Mouse (Mus musculus) kidney, adult 2 months (tissue): Measurements from ENCODE around the gene Casp8ap2. TPM values are rescaled to one million over a fixed set of nuclear protein-coding genes. Genes with fewer than 3 reads are reported as not detected.

ENCODE experiments used
- DNase-seq: peaks from one replicate; pipeline ENCODE4 v3.0.0; 2021
- H3K27ac ChIP-seq: fragments of 200-500 bp; 2 replicates; pipeline ENCODE4 v1.5.1; 2012; ENCODE audit warnings: low read depth, low read length, control low read depth, inconsistent platforms; ENCODE audit not compliant: insufficient read depth
- H3K27me3 ChIP-seq: fragments of 200-500 bp; replicated peaks from 2 replicates; pipeline ENCODE4 v1.6.1; 2012; ENCODE audit warnings: mild to moderate bottlenecking, moderate library complexity, low read length, inconsistent platforms; ENCODE audit not compliant: control insufficient read depth, insufficient read depth
- H3K36me3 ChIP-seq: fragments of 200-500 bp; 2 replicates; pipeline ENCODE4 v1.6.1; 2012; ENCODE audit warnings: mild to moderate bottlenecking, moderate library complexity, low read length, inconsistent platforms; ENCODE audit not compliant: control insufficient read depth, insufficient read depth
- H3K4me1 ChIP-seq: fragments of 200-500 bp; 2 replicates; pipeline ENCODE4 v1.6.1; 2011; ENCODE audit warnings: low read length; ENCODE audit not compliant: control insufficient read depth, insufficient read depth
- H3K4me3 ChIP-seq: fragments of 200-500 bp; 2 replicates; pipeline ENCODE4 v1.5.1; 2011; ENCODE audit warnings: mild to moderate bottlenecking, low read depth, low read length, control low read depth; ENCODE audit not compliant: insufficient read depth
- CTCF ChIP-seq: fragments of 200-500 bp; conservative IDR thresholded peaks from 2 replicates; pipeline ENCODE4 v1.5.1; 2011; ENCODE audit warnings: low read depth, mild to moderate bottlenecking, control low read depth, low read length, moderate library complexity, mixed read lengths; ENCODE audit not compliant: insufficient read depth, insufficient read length
- POLR2A ChIP-seq: fragments of 200-500 bp; IDR thresholded peaks from one replicate; pipeline ENCODE4 v1.6.1; 2011; ENCODE audit warnings: low read depth, low read length, control low read depth
- WGBS: fragments of 180-500 bp; shearing (Covaris S2); methylation state at CpG from one replicate; pipeline ENCODE4 v1.1.7; 2018; 5-methylcytosine and 5-hydroxymethylcytosine counted together
- polyA plus RNA-seq: library from polyadenylated mRNA; depleted of rRNA; stranded (reverse); fragments of >200 nt; gene quantifications from 2 replicates; pipeline ENCODE4 v1.2.3, GENCODE M21; 2012

Casp8ap2 gene
- polyA plus RNA-seq, 1 experiment: 3.8 TPM

- peak; percentile 32 for DNase-seq
- TF ChIP-seq CTCF (no peak), POLR2A (no peak)
- Histone ChIP-seq H3K4me3 (no peak overlapping the region), H3K27ac (no peak overlapping the region), H3K27me3 (no peaks in the 10 kb centered on the region), H3K36me3 (no peaks in the 10 kb centered on the region), H3K4me1 (no peaks in the 10 kb centered on the region)
- WGBS: 21% methylated on average over 12 of the region's 12 CpGs
These were observed 14.1 kb upstream of the Casp8ap2 start for GRCm38 (mm10) chr4:32601135-32601534.

- TF ChIP-seq CTCF: no peak
- no peak for TF ChIP-seq POLR2A
- 68% methylated on average over 3 of the region's 3 CpGs for WGBS
- no peak for DNase-seq
- H3K4me3 ChIP-seq: no peak within 1 kb of the TSS
- H3K4me1 ChIP-seq: no peaks in the 10 kb centered on the region
- H3K36me3 ChIP-seq: no peaks in the 10 kb centered on the region
- no peaks in the 10 kb centered on the region for H3K27me3 ChIP-seq
- H3K27ac ChIP-seq: no peak within 1 kb of the TSS
These were observed 12.6 kb upstream of the Casp8ap2 start, which contains the start of gene Gja10 for GRCm38 (mm10) chr4:32602660-32603059. TSS of gene Gja10 (minus strand) at chr4:32602760.

- no peak for DNase-seq
- no peak overlapping the region for H3K4me3 ChIP-seq
These were observed 6.4 kb downstream of the Casp8ap2 start for GRCm38 (mm10) chr4:32621637-32622036.

GRCm38 (mm10) chr4:32651669-32652068, 36.4 kb downstream of the Casp8ap2 start:
- H3K36me3 ChIP-seq: no peaks in the 10 kb centered on the region; the same call in none of the 2 replicates
- no peak overlapping the region for H3K4me3 ChIP-seq
- no peak for DNase-seq
- 66% methylated on average over 5 of the region's 5 CpGs for WGBS
- TF ChIP-seq CTCF (no peak), POLR2A (no peak)
- H3K4me1 ChIP-seq: no peaks in the 10 kb centered on the region
- no peaks in the 10 kb centered on the region for H3K27me3 ChIP-seq
- H3K27ac ChIP-seq: no peak overlapping the region

More at GRCm38 (mm10) chr4:32621637-32622036, 6.4 kb downstream of the Casp8ap2 start:
- Histone ChIP-seq H3K27ac (no peak overlapping the region), H3K36me3 (no peaks in the 10 kb centered on the region), H3K27me3 (no peaks in the 10 kb centered on the region), H3K4me1 (no peaks in the 10 kb centered on the region; the same call in 1 of the 2 replicates)
- no peak for TF ChIP-seq CTCF
- TF ChIP-seq POLR2A: no peak

- Histone ChIP-seq H3K4me1 (no peaks in the 10 kb centered on the region), H3K27ac (peak overlapping the region; percentile 84), H3K36me3 (no peaks in the 10 kb centered on the region; the same call in 1 of the 2 replicates), H3K4me3 (peak overlapping the region; percentile 70), H3K27me3 (no peaks in the 10 kb centered on the region)
- no peak for DNase-seq
- WGBS: 51% methylated on average over 11 of the region's 11 CpGs
- TF ChIP-seq CTCF: no peak
- TF ChIP-seq POLR2A: no peak
These were observed 41.1 kb downstream of the Casp8ap2 start for GRCm38 (mm10) chr4:32656146-32656904.

- Histone ChIP-seq H3K27me3 (no peaks in the 10 kb centered on the region), H3K4me1 (no peaks in the 10 kb centered on the region), H3K36me3 (no peaks in the 10 kb centered on the region; the same call in 1 of the 2 replicates), H3K4me3 (peak within 1 kb of the TSS; percentile 70), H3K27ac (peak within 1 kb of the TSS; percentile 84)
- peak; percentile 97 for DNase-seq
- under 1% methylated on average over 68 of the region's 68 CpGs for WGBS
- 0 out of 2 replicates have a peak, but pooled peaks have one; percentile 2 for TF ChIP-seq CTCF
- peak; percentile 72 for TF ChIP-seq POLR2A
These were observed 41.8 kb downstream of the Casp8ap2 start, which contains the start of gene Mdn1 for GRCm38 (mm10) chr4:32656918-32657662. TSS of gene Mdn1 (plus strand) at chr4:32657119.

GRCm38 (mm10) chr4:32665843-32666242, 50.6 kb downstream of the Casp8ap2 start:
- H3K4me1 ChIP-seq: no peaks in the 10 kb centered on the region
- no peaks in the 10 kb centered on the region; the same call in 1 of the 2 replicates for H3K36me3 ChIP-seq
- TF ChIP-seq CTCF (no peak), POLR2A (no peak)
- no peak overlapping the region for H3K4me3 ChIP-seq
- H3K27me3 ChIP-seq: no peaks in the 10 kb centered on the region
- no peak overlapping the region for H3K27ac ChIP-seq
- 88% methylated on average over 4 of the region's 4 CpGs for WGBS
- no peak for DNase-seq
